Mouse (Mus musculus): ENCODE data around the gene Prkca. TPM values are rescaled to one million over a fixed set of nuclear protein-coding genes. Genes with fewer than 3 reads are reported as not detected.

The Prkca gene
- polyA plus RNA-seq, 1 experiment = 2.8 TPM

GRCm38 (mm10) chr11:108057138-108057537, 286.6 kb downstream of the Prkca start:
- no peaks in the 10 kb centered on the region; the same call in 1 of the 2 replicates for H3K27me3 ChIP-seq (ENCODE audit: control insufficient read depth, insufficient read depth, low read length, poor library complexity, severe bottlenecking)
- no peak overlapping the region for H3K9ac ChIP-seq (ENCODE audit: low read depth, poor library complexity, severe bottlenecking)
- TF ChIP-seq CTCF (IDR thresholded peaks at IDR 0.05; ENCODE audit: low read depth, low read length) (no peak), EP300 (IDR thresholded peaks at IDR 0.05; ENCODE audit: insufficient read depth, low read depth, low read length) (no peak), POLR2A (IDR thresholded peaks at IDR 0.05; ENCODE audit: insufficient read depth, low read length) (no peak)
- no peak overlapping the region for H3K27ac ChIP-seq (ENCODE audit: insufficient read depth, low read length)
- H3K36me3 ChIP-seq (ENCODE audit: control insufficient read depth, insufficient read depth, low read length, poor library complexity, severe bottlenecking) = no peaks in the 10 kb centered on the region
- no peaks in the 10 kb centered on the region for H3K4me1 ChIP-seq (ENCODE audit: control insufficient read depth, insufficient read depth, low read length)
- no peak overlapping the region for H3K4me3 ChIP-seq (ENCODE audit: low read depth, low read length)
- H3K9me3 ChIP-seq (replicated peaks; ENCODE audit: control insufficient read depth, insufficient read depth, low read length, poor library complexity, severe bottlenecking) = no peaks in the 10 kb centered on the region; the same call in 1 of the 2 replicates

GRCm38 (mm10) chr11:108054647-108055046, 289.1 kb downstream of the Prkca start:
- no peaks in the 10 kb centered on the region for H3K9me3 ChIP-seq (replicated peaks; ENCODE audit: control insufficient read depth, insufficient read depth, low read length, poor library complexity, severe bottlenecking)

DNA sequence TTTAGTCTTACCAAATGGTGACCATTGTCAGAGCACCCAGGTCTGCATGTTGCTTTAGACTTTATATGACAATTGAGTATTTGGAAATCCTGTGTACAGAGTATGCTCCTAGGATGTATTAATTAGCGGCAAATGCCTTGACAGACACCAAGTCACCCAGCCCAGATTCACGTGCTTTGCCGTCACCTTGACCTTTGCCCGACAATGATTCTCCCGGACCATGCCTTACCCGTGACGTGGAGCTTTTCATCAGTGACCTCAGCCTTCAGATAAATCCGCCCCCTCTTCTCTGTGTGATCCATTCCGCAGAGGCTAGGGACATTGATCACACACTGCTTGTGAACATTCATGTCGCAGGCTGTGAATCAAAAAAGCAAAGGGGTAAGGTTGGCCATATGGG, 290.0 kb downstream of the Prkca start:
- Histone ChIP-seq H3K36me3 (ENCODE audit: control insufficient read depth, insufficient read depth, low read length, poor library complexity, severe bottlenecking) (no peaks in the 10 kb centered on the region), H3K9ac (ENCODE audit: low read depth, poor library complexity, severe bottlenecking) (no peak overlapping the region), H3K4me3 (ENCODE audit: low read depth, low read length) (no peak overlapping the region), H3K9me3 (replicated peaks; ENCODE audit: control insufficient read depth, insufficient read depth, low read length, poor library complexity, severe bottlenecking) (no peaks in the 10 kb centered on the region), H3K27me3 (ENCODE audit: control insufficient read depth, insufficient read depth, low read length, poor library complexity, severe bottlenecking) (no peaks in the 10 kb centered on the region; the same call in 1 of the 2 replicates), H3K4me1 (ENCODE audit: control insufficient read depth, insufficient read depth, low read length) (no peaks in the 10 kb centered on the region), H3K27ac (ENCODE audit: insufficient read depth, low read length) (no peak overlapping the region)
- TF ChIP-seq POLR2A (IDR thresholded peaks at IDR 0.05; ENCODE audit: insufficient read depth, low read length) (no peak), EP300 (IDR thresholded peaks at IDR 0.05; ENCODE audit: insufficient read depth, low read depth, low read length) (no peak), CTCF (IDR thresholded peaks at IDR 0.05; ENCODE audit: low read depth, low read length) (no peak)

More at GRCm38 (mm10) chr11:108054647-108055046, 289.1 kb downstream of the Prkca start:
- H3K36me3 ChIP-seq (ENCODE audit: control insufficient read depth, insufficient read depth, low read length, poor library complexity, severe bottlenecking) = no peaks in the 10 kb centered on the region
- H3K9ac ChIP-seq (ENCODE audit: low read depth, poor library complexity, severe bottlenecking) = no peak overlapping the region
- TF ChIP-seq CTCF (IDR thresholded peaks at IDR 0.05; ENCODE audit: low read depth, low read length) = no peak
- no peak for TF ChIP-seq POLR2A (IDR thresholded peaks at IDR 0.05; ENCODE audit: insufficient read depth, low read length)
- no peak for TF ChIP-seq EP300 (IDR thresholded peaks at IDR 0.05; ENCODE audit: insufficient read depth, low read depth, low read length)
- no peak overlapping the region for H3K27ac ChIP-seq (ENCODE audit: insufficient read depth, low read length)
- no peak overlapping the region for H3K4me3 ChIP-seq (ENCODE audit: low read depth, low read length)
- H3K4me1 ChIP-seq (ENCODE audit: control insufficient read depth, insufficient read depth, low read length) = no peaks in the 10 kb centered on the region
- no peaks in the 10 kb centered on the region; the same call in 1 of the 2 replicates for H3K27me3 ChIP-seq (ENCODE audit: control insufficient read depth, insufficient read depth, low read length, poor library complexity, severe bottlenecking)

DNA sequence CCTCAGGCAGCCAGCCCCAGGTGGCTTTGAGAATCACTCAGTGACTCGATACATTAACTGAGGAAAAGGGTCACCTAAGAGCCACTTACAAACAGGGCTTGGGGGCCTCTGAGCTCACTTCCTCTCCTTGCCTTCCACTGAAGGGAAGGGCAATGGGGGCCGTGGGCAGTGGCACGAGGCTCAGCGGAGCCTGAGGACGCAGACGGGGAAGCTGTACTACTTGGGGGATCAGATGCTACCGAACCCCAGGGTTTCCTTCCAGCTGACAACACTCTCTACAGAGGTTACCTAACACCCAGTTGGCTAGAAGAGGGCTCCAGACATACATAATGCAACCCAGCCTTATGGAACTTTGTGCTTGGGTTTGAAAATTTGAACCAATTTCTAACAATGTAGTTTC, 302.1 kb downstream of the Prkca start:
- H3K27ac ChIP-seq (ENCODE audit: insufficient read depth, low read length) = no peak overlapping the region
- no peaks in the 10 kb centered on the region for H3K36me3 ChIP-seq (ENCODE audit: control insufficient read depth, insufficient read depth, low read length, poor library complexity, severe bottlenecking)
- TF ChIP-seq CTCF (IDR thresholded peaks at IDR 0.05; ENCODE audit: low read depth, low read length) (no peak), EP300 (IDR thresholded peaks at IDR 0.05; ENCODE audit: insufficient read depth, low read depth, low read length) (no peak), POLR2A (IDR thresholded peaks at IDR 0.05; ENCODE audit: insufficient read depth, low read length) (no peak)
- H3K4me3 ChIP-seq (ENCODE audit: low read depth, low read length) = no peak overlapping the region
- H3K9ac ChIP-seq (ENCODE audit: low read depth, poor library complexity, severe bottlenecking) = no peak overlapping the region
- H3K4me1 ChIP-seq (ENCODE audit: control insufficient read depth, insufficient read depth, low read length) = no peaks in the 10 kb centered on the region
- H3K27me3 ChIP-seq (ENCODE audit: control insufficient read depth, insufficient read depth, low read length, poor library complexity, severe bottlenecking) = no peaks in the 10 kb centered on the region
- no peaks in the 10 kb centered on the region for H3K9me3 ChIP-seq (replicated peaks; ENCODE audit: control insufficient read depth, insufficient read depth, low read length, poor library complexity, severe bottlenecking)

- TF ChIP-seq POLR2A (IDR thresholded peaks at IDR 0.05; ENCODE audit: insufficient read depth, low read length) (no peak), CTCF (IDR thresholded peaks at IDR 0.05; ENCODE audit: low read depth, low read length) (no peak), EP300 (IDR thresholded peaks at IDR 0.05; ENCODE audit: insufficient read depth, low read depth, low read length) (no peak)
- no peaks in the 10 kb centered on the region for H3K36me3 ChIP-seq (ENCODE audit: control insufficient read depth, insufficient read depth, low read length, poor library complexity, severe bottlenecking)
- H3K27ac ChIP-seq (ENCODE audit: insufficient read depth, low read length) = no peak overlapping the region
- H3K4me1 ChIP-seq (ENCODE audit: control insufficient read depth, insufficient read depth, low read length) = no peaks in the 10 kb centered on the region
- H3K4me3 ChIP-seq (ENCODE audit: low read depth, low read length) = no peak overlapping the region
- no peak overlapping the region for H3K9ac ChIP-seq (ENCODE audit: low read depth, poor library complexity, severe bottlenecking)
- no peaks in the 10 kb centered on the region for H3K27me3 ChIP-seq (ENCODE audit: control insufficient read depth, insufficient read depth, low read length, poor library complexity, severe bottlenecking)
- H3K9me3 ChIP-seq (replicated peaks; ENCODE audit: control insufficient read depth, insufficient read depth, low read length, poor library complexity, severe bottlenecking) = no peaks in the 10 kb centered on the region
These were observed 302.9 kb downstream of the Prkca start for GRCm38 (mm10) chr11:108040823-108041222.

- no peak overlapping the region for H3K27ac ChIP-seq (ENCODE audit: insufficient read depth, low read length)
- H3K9ac ChIP-seq (ENCODE audit: low read depth, poor library complexity, severe bottlenecking) = no peak overlapping the region
- TF ChIP-seq EP300 (IDR thresholded peaks at IDR 0.05; ENCODE audit: insufficient read depth, low read depth, low read length) (no peak), POLR2A (IDR thresholded peaks at IDR 0.05; ENCODE audit: insufficient read depth, low read length) (no peak), CTCF (IDR thresholded peaks at IDR 0.05; ENCODE audit: low read depth, low read length) (no peak)
- no peaks in the 10 kb centered on the region for H3K9me3 ChIP-seq (replicated peaks; ENCODE audit: control insufficient read depth, insufficient read depth, low read length, poor library complexity, severe bottlenecking)
- no peaks in the 10 kb centered on the region for H3K27me3 ChIP-seq (ENCODE audit: control insufficient read depth, insufficient read depth, low read length, poor library complexity, severe bottlenecking)
- no peaks in the 10 kb centered on the region for H3K36me3 ChIP-seq (ENCODE audit: control insufficient read depth, insufficient read depth, low read length, poor library complexity, severe bottlenecking)
- no peaks in the 10 kb centered on the region for H3K4me1 ChIP-seq (ENCODE audit: control insufficient read depth, insufficient read depth, low read length)
- no peak overlapping the region for H3K4me3 ChIP-seq (ENCODE audit: low read depth, low read length)
These were observed 304.0 kb downstream of the Prkca start for GRCm38 (mm10) chr11:108039761-108040160.
